Mouse (Mus musculus): ENCODE results near the gene Gstp1.
"Not testable (repeated sequence)": the region's sequence is repeated elsewhere in the genome, so short reads cannot be mapped to it uniquely, and the experiment has no call there.

The Gstp1 gene

GRCm38 (mm10) chr19:4037788-4038232, at the start of gene Gstp1:
TSS of gene Gstp1 (minus strand) at chr19:4037985.
- peak; percentile 58 to 69 for DNase-seq (ENCODE audit: low spot score in 2 of 2)

DNA sequence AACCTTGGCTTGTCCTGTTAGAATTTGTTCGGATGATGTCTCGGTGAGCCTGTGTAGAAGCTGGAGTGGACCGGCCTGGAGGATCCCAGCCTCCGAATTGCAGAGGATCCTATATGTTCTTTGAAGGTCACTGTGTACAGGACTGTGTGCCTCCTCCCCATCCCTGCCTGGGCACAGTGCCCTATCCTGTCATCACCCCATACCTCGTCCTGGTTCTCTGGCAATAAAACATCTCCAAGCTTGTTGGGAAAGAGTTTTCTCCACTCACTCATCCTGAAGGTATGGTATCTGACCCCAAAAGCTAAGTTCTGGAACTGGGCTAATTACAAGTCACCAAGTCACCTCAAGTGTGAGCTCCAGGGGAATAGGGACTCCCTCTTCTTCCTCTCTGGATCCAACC, 49.3 kb upstream of the Gstp1 start:
- peak in 1 of 2 experiments; percentile 12 for DNase-seq (ENCODE audit: low spot score in 2 of 2)

DNA sequence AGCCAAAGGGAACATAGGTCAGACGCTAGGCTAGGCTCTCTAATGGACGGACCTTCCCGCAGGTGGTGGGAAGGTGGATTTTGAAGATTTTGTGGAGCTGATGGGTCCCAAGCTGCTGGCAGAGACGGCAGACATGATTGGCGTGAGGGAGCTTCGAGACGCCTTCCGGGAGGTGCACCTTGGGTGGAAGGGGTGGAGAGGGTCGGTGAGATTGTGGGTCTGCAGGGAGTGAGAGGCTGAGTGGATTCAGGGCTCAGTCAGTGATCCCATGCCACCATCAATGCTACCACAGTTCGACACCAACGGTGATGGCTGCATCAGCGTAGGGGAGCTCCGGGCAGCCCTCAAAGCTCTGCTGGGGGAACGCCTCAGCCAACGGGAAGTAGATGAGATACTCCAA, 48.4 kb upstream of the Gstp1 start:
- DNase-seq (ENCODE audit: low spot score in 2 of 2) = peak in 1 of 2 experiments; percentile 17

GRCm38 (mm10) chr19:4084984-4085383, 47.2 kb upstream of the Gstp1 start:
- DNase-seq (ENCODE audit: low spot score in 2 of 2) = peak in 1 of 2 experiments; percentile 6

DNA sequence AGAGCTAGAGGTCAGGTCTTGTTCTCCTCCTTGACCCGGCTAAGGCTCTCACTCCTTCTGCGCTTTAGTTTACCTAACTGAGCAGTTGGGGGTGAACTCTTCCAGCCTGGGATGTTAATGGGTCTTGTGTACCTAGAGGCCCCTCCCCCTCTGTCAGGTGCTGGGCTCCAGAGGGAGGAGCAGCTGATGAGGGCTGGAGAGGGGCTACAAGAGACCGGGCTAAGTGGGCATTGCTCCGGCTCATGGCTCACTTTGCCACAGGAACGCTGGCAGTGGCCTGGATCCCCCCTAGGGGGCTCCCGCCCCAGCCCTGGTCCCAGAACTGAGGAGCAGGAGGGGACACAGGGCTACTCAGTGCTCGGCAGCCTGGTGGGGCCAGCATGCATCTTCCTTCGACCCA, 46.0 kb upstream of the Gstp1 start:
- DNase-seq (ENCODE audit: low spot score in 2 of 2) = peak in 1 of 2 experiments; percentile 14

DNA sequence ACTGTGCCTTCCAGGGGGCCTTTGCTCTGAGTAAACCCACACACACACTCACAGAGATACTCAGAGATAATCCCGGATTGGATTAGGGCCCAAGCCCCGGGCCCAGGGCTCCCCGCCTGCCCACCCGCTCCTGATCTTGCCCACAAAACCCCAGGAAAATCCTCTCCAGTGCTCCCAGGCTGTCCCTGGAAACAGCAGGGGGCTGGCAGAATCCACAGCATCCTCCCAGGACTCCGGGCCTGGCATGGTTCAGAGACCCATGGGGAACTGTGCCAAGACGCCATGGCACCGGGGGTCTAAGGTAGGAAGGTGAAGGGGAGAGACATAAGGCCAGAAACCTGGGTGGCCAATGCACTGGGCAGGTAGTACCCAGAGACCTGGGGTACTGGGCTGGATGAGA, 45.5 kb upstream of the Gstp1 start:
- peak in 1 of 2 experiments; percentile 17 for DNase-seq (ENCODE audit: low spot score in 2 of 2)

DNA sequence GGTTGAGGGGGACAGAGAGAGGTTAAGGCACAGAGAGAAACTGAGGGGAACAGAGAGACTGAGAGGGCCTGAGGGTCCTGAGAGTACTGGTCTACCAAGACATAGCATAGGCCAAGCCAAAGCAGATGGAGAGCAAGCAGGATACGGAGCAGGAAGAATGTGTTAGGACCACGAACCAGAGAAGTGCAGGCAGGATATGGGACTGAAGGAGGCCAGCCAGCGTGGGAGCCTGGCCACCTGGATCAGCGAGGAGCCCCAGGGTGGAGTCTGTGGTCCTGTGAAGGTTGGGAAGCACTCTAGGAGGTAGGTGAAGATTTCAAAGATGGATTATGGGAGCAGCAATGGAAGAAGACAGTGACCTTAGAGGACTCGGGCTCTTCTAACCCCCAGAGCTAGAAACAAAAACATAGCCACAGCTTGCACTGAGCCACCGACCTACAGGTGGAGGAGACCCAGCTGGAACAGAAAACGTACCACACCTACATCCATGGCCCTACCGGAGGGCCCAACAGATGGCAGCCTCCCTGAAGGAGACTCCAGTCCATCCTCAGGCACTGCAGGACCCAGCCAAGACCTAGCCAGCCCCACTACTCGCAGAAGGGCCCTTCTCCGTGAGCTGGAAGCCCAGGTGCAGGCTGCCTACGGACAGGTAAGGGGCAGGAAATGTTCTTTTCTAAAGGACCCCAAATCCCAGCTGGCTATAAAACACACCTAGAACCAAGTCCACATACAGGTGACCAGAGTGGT, 44.6 kb upstream of the Gstp1 start:
- DNase-seq (ENCODE audit: low spot score in 2 of 2) = peak in 1 of 2 experiments; percentile 14

DNA sequence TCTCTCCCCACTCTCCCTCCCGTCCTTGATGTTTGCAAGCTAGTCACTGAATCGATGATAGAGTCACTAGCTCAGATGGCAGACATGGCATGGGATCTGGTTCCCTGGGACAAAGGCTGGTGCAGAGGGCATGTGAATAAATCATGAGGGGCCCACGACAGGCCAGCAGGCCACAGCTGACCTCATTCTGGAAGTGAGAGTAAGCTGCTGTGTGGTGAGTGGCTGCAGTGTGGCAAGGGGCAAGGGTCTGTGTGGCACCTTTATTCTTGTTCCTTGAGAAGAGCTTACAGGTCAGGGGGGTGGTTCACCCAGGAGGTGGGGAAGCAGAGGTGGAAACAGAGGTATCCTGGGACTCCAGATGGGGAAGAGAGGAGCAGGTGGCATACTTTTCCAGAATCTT, 43.6 kb upstream of the Gstp1 start, which contains the start of gene Cabp2:
Gene Cabp2, plus strand, starts transcription at position 185 of the 400 bp plus-strand sequence.
- peak in 1 of 2 experiments; percentile 8 for DNase-seq (ENCODE audit: low spot score in 2 of 2)

- no peak for DNase-seq (ENCODE audit: low spot score in 2 of 2)
Observed at GRCm38 (mm10) chr19:4080511-4081009, 42.8 kb upstream of the Gstp1 start.

DNA sequence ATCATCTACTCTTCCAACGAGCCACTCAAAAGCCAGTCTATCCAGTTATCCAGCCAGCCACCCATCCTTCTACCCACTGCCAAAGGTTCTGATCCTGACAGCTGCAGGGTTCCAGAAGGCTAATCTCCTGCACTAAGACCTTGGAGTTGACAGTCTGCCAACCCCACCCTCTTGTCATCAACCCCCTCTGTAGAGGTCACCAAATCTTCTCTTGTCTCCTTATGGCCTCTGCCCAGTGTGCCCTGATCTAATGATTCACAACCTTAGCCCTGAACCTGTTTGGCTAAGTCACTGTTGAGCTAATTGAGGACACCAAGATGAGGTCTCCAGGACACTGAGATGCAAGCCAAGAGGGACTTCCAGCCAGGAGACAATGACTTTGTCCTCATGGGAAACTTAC, 41.8 kb upstream of the Gstp1 start:
- DNase-seq (ENCODE audit: low spot score in 2 of 2) = no peak

DNA sequence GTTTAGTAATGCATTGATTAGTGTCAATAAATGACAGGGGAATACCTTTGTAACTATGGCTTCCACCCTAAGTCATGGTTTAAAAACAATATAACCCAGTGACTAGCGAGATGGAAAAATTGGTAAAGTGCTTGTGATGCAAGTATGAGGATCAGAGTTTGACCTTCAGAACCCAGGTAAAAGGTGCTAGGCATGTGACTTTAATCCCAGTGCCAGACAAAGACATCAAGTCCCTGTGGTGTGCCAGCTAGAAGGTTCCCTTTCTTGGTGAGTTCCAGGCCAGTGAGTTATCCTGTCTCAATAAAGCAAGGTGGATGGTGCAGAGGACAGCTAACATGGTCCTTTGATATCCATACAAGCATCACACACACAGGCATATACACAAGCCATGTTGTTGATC, 37.7 kb upstream of the Gstp1 start:
- DNase-seq (ENCODE audit: low spot score in 2 of 2) = no peak

GRCm38 (mm10) chr19:4072706-4073424, 35.1 kb upstream of the Gstp1 start:
- DNase-seq (ENCODE audit: low spot score in 2 of 2) = no peak

GRCm38 (mm10) chr19:4071406-4071805, 33.6 kb upstream of the Gstp1 start:
- DNase-seq (ENCODE audit: low spot score in 2 of 2) = no peak

DNA sequence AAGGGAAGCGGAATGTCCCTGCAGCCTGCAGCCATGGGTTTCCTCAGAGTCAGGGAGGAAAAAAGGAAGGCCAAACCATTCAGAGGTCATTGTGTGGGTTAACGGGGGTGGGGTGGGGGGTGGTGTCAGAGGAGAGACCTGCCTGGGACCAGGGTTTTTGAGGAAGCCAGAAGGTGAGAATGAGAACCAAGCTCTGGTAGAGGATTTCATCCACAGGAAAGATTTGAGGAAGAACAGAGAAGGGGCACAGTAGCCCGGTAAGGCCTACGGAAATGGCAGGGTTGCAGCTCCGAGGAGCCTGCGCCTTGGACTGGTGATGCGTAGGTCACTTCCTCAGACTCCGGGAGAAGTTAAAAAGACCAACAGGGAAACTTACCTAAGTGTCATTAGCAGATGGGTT, 33.0 kb upstream of the Gstp1 start:
- no peak for DNase-seq (ENCODE audit: low spot score in 2 of 2)

- no peak for DNase-seq (ENCODE audit: low spot score in 2 of 2)
Observed at GRCm38 (mm10) chr19:4070311-4070710, 32.5 kb upstream of the Gstp1 start.

- DNase-seq (ENCODE audit: low spot score in 2 of 2) = no peak
Observed at GRCm38 (mm10) chr19:4068717-4069410, 31.1 kb upstream of the Gstp1 start.

GRCm38 (mm10) chr19:4068242-4068641, 30.5 kb upstream of the Gstp1 start:
- not testable (repeated sequence) for DNase-seq (ENCODE audit: low spot score in 2 of 2)

GRCm38 (mm10) chr19:4066877-4067276, 29.1 kb upstream of the Gstp1 start:
- no peak for DNase-seq (ENCODE audit: low spot score in 2 of 2)

GRCm38 (mm10) chr19:4066280-4066679, 28.5 kb upstream of the Gstp1 start:
- peak in 1 of 2 experiments; percentile 3 for DNase-seq (ENCODE audit: low spot score in 2 of 2)

DNA sequence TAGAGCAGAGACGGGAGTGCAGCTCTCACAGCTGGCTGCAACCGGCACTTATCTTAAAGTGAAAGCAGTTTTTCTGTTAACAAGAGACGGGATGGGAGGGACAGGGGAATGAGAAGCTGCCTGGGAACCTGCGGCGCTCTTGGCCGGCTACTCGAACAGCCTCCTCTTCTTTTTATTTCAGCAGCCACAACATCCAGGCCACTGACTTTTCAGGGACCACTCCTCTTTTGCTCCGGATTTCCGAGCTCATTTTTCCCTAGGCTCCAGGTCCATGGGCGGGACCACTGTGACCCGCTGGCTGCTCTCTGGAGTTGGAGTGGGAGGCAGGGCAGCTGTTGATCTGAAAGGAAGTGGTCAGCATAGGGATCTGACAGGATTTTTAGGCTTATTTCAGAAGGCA, 26.7 kb upstream of the Gstp1 start:
- DNase-seq (ENCODE audit: low spot score in 2 of 2) = not testable (repeated sequence)

GRCm38 (mm10) chr19:4063357-4063756, 25.6 kb upstream of the Gstp1 start:
- DNase-seq (ENCODE audit: low spot score in 2 of 2) = not testable (repeated sequence)

DNA sequence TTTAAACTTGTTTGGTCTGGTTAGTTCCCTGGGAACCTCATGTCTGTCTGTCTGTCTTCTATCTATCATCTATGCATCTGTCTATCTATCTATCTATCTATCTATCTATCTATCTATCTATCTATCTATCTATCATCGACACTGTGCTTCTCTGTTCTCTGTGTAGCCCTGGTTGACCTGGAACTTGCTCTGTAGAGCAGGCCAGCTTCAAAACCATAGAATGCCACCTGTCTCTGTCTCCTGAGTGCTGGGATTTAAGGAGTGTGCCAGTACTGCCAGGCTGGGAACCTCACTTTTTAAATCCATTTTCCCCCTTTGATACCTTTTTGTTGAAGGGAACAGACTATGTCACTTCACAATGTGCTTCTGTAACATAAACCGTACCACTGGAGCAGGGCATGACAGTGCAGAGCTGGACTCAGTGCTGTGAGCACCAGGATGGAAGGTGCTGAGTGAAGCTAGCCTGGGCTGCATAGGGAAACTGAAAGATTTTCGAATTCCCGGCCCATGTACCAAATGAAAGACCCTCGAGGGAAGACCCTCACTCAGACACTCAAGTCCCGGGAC, 23.2 kb upstream of the Gstp1 start:
- no peak for DNase-seq (ENCODE audit: low spot score in 2 of 2)

Data from cerebellum, postnatal 4 days (tissue).